Mouse (Mus musculus) layer of hippocampus, postnatal 14 days (tissue): ENCODE results near the gene Spata4. TPM values are rescaled to one million over a fixed set of nuclear protein-coding genes. Genes with fewer than 3 reads are reported as not detected.
"Not testable (repeated sequence)": the region's sequence is repeated elsewhere in the genome, so short reads cannot be mapped to it uniquely, and the experiment has no call there.

Source experiments
- DNase-seq, 2 experiments: peaks; one replicate each; pipeline ENCODE4 v3.0.0; 2021 to 2022; ENCODE audit warnings: low spot score in 2 of 2, mixed read lengths in 1 of 2
- long read RNA-seq, 2 experiments: library from polyadenylated mRNA; stranded (forward); transcript quantifications; one replicate each; pipeline ENCODE4 v2.0.0; 2021
- total RNA-seq, 2 experiments: library from RNA; stranded (reverse); gene quantifications; 2 replicates each; pipeline ENCODE4 v1.2.3; 2021

Gene Spata4
- not detected for total RNA-seq
- long read RNA-seq, experiment 1 = 0 reads
- long read RNA-seq, experiment 2 = 0 reads

- DNase-seq = peak; percentile 22 to 34
Measured at GRCm38 (mm10) chr8:54600671-54601251, at the start of gene Spata4. Gene Spata4, plus strand, starts transcription at chr8:54600781.

GRCm38 (mm10) chr8:54554921-54555320 lies 45.7 kb upstream of the Spata4 start:
- no peak for DNase-seq

- no peak for DNase-seq
Measured at GRCm38 (mm10) chr8:54562137-54562536, 38.4 kb upstream of the Spata4 start.

GRCm38 (mm10) chr8:54565181-54565580 lies 35.4 kb upstream of the Spata4 start:
- no peak for DNase-seq

- DNase-seq = no peak
Measured at GRCm38 (mm10) chr8:54565603-54566260, 34.8 kb upstream of the Spata4 start.

- no peak for DNase-seq
Measured at GRCm38 (mm10) chr8:54567168-54567567, 33.4 kb upstream of the Spata4 start.

- no peak for DNase-seq
Measured at GRCm38 (mm10) chr8:54570618-54571609, 29.7 kb upstream of the Spata4 start.

GRCm38 (mm10) chr8:54581436-54581835 lies 19.1 kb upstream of the Spata4 start:
- DNase-seq = no peak

- DNase-seq = no peak
Measured at GRCm38 (mm10) chr8:54582886-54583285, 17.7 kb upstream of the Spata4 start.

- no peak for DNase-seq
Measured at GRCm38 (mm10) chr8:54594634-54595033, 5.9 kb upstream of the Spata4 start.

- no peak for DNase-seq
Measured at GRCm38 (mm10) chr8:54596051-54596450, 4.5 kb upstream of the Spata4 start.

- no peak for DNase-seq
Measured at GRCm38 (mm10) chr8:54596940-54597339, 3.6 kb upstream of the Spata4 start.

GRCm38 (mm10) chr8:54597386-54597785 lies 3.2 kb upstream of the Spata4 start:
- no peak for DNase-seq

GRCm38 (mm10) chr8:54603440-54603839 lies 2.9 kb downstream of the Spata4 start:
- no peak for DNase-seq

- no peak for DNase-seq
Measured at GRCm38 (mm10) chr8:54609336-54609735, 8.8 kb downstream of the Spata4 start.

GRCm38 (mm10) chr8:54610238-54610637 lies 9.7 kb downstream of the Spata4 start:
- no peak for DNase-seq

- not testable (repeated sequence) for DNase-seq
Measured at GRCm38 (mm10) chr8:54616710-54617109, 16.1 kb downstream of the Spata4 start.

GRCm38 (mm10) chr8:54638634-54639033 lies 38.1 kb downstream of the Spata4 start:
- no peak for DNase-seq
